Mouse (Mus musculus) splenic B cell, adult 2 months (primary cell): ENCODE measurements around the gene Znrf3.

Experiments
- DNase-seq: peaks from one replicate; pipeline ENCODE4 v3.0.0-alpha.2; 2011; ENCODE audit warnings: low read depth, low spot score
- H3K27me3 ChIP-seq: 2 replicates; pipeline ENCODE4 v1.6.1; 2012; ENCODE audit warnings: mild to moderate bottlenecking, low read length, moderate library complexity, mixed read lengths; ENCODE audit not compliant: control insufficient read depth, poor library complexity, insufficient read depth, severe bottlenecking
- H3K36me3 ChIP-seq: 2 replicates; pipeline ENCODE4 v1.6.1; 2012; ENCODE audit warnings: mild to moderate bottlenecking, low read length, moderate library complexity, mixed read lengths; ENCODE audit not compliant: control insufficient read depth, poor library complexity, insufficient read depth, severe bottlenecking

Znrf3 gene

DNA sequence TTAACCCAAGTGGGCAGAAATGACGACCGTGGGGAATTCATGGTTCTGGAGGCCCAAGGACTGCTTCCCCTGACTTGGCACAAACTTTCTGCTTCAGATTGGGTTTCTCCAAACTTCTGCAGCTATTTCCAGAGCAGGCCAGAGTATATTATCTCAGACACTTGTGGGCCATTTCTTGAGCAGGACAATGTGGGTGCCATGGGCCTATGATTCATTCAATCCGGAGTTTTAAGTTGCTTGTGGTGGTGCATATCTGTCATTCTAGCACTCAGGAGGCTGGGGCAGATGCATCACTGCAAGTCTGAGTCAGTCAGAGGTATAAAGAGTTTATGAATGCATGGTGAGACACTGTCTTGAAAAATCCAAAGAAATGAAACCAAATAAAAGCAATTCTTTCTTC lies 149.8 kb downstream of the Znrf3 start:
- H3K27me3 ChIP-seq, result no peaks in the 10 kb centered on the region
- no peak for DNase-seq
- no peaks in the 10 kb centered on the region for H3K36me3 ChIP-seq

DNA sequence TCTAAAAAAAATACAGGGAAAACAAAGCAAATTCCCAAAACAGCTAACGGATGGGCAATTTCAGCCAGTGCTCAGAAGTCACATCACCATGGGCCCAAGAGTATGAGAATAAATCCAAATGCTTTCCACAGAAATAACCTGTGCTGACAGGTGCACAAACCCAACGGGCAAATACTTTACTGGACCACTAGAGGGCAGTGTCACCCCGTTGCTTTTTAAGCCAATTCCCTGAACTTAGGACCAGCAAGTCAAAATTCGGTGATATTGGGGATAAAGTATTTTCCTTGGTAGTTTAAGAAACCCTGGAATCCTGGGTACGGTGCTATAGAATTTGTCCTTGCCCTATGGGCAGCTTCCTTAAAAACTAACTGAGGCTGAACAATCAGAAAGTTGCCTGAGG lies 154.0 kb downstream of the Znrf3 start:
- peak; percentile 82 for DNase-seq
- Histone ChIP-seq H3K27me3 (no peaks in the 10 kb centered on the region), H3K36me3 (no peaks in the 10 kb centered on the region)

DNA sequence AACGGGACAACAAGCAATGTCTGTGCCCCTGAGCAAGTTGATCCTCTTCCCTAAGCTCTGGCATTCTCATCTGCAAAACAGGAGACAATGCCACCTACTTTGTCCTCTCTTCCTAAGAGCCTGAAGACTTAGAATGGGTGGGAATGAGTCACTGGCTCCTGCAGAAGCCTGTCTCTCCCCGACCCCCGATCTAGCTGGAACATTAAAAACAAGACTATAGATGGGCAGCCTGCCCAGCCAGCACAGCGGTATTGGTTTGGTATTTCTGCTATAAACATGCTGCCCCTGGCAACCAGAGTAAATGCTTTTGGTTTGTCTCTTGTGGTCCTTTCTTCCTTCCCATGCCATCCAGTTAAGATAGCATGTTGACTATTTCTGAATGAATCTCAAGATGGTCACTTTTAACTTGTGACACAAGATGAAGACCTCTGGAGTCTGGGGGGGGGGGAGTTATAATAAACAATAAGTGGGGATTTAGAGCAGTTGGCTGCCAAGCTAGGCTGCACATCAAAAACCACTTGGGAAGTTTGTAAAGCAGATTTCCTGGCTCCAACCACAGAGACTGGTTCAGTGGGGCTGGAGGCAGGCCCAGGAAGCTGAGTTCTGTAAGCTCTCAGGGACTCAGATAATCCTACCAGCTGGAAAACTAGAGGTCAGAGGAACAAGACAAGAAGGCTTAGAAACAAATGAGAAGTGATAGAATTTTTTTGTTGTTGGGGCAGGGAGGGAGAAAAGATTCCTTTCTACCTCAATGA lies 154.6 kb downstream of the Znrf3 start:
- no peaks in the 10 kb centered on the region for H3K27me3 ChIP-seq
- no peak for DNase-seq
- H3K36me3 ChIP-seq, result no peaks in the 10 kb centered on the region

DNA sequence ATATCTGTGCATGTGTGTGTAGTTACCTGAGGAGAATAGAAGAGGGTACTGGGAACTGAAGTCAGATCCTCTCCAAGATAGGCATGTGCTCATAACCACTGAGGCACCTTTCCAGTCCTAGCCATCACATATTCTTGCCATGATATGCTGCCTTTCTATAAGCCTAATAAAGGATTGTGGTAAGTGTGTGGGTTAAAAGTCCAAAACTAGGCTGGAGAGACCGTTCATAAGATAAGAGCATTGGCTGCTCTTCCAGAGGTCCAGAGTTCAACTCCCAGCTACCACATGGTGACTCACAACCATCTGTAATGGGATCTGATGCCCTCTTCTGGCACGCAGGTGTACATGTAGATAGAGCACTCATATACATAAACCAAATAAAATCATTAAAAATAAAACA lies 160.7 kb downstream of the Znrf3 start:
- H3K36me3 ChIP-seq, result no peaks in the 10 kb centered on the region
- no peaks in the 10 kb centered on the region for H3K27me3 ChIP-seq
- no peak for DNase-seq

DNA sequence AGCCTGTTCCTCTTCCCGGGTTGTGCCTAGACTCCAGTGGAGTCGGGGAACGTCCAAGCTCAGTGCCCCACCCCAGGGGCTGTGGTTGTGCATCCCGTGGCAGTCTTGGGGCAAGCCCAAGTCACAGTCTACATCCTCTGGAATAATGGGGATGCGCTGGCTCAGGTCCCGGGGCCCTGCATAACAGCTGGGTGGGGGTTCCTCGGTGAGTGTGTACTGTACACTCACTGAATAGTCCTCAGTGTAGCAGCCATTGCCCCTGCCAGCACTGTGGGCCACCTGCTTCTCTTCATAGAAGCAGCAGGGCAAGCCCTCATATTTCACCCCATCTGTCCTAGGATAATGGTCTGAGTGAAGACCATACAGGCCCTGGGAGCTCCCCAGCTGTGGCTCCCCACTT lies 163.7 kb downstream of the Znrf3 start:
- no peak for DNase-seq
- H3K27me3 ChIP-seq, result no peaks in the 10 kb centered on the region
- H3K36me3 ChIP-seq, result no peaks in the 10 kb centered on the region

DNA sequence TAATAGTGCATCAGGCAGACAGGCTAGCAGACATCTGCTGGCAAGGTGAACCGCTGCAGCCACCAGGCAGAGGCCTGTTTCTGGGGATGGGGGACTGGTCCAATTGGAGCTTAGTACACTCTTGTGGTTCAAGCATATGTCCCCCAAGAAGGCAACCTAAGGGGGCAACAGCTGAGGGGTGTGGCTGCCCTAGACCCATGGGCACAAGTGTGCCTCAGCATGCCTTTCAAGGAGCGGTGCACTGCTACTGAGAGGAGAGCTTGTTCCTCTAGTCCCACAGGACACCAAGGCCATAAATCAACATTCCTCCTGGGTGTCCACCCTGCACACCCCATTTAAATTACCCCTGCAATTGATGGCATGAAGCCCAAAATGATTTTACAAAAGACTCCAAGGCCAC lies 166.2 kb downstream of the Znrf3 start:
- DNase-seq, result no peak
- no peaks in the 10 kb centered on the region for H3K27me3 ChIP-seq
- no peaks in the 10 kb centered on the region for H3K36me3 ChIP-seq

DNA sequence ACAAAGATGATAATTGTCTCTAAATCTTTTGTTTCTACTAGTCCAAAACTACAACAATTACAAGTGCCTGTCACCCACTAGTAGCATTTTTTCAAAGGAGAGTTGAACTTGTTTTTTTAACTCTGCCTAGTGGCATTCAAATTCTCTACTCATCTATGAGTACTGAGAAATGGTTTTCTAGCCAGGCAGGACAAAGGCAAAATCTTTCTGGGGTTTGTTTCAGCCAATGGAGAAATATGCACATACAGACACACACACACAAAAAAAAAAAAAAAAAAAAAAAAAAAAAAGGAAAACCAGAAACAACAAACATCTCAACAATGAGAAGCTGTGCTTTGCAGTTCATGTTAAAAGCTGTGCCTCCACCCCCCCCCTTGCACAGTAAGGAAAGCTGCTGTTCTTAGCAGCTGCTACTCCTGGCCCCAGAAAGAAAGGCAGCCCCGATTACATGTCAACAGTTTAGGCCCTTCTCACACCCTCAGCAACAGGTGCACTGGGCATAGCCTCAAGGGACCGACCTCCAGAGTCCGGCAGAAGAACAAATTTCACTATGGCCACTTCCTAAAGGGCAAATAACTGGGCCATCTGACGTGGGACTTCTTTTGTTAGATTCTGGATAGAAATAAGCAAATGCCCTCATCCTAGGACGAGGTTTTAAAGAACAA lies 167.2 kb downstream of the Znrf3 start:
- DNase-seq, result no peak
- Histone ChIP-seq H3K36me3 (no peaks in the 10 kb centered on the region), H3K27me3 (no peaks in the 10 kb centered on the region)

DNA sequence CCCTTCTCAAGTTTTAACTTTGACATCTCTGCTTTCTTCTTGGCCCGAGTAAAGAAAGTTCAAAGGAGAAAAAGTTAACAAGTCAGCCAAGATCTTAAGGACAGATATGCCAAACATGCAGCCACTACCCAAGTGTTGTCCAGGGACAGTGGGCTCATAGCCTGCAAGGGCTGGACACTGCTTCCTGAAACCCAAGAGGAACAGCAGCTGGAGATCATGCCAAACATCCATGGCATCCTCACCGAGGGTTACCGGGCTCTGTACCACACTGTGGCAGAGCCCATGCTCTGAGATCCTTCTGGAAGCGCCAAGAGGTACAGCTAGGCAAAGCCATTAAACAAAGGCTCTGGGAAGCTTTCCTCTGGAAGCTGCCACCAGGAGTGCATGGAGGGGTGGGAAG lies 169.4 kb downstream of the Znrf3 start:
- DNase-seq, result no peak
- H3K27me3 ChIP-seq, result no peaks in the 10 kb centered on the region
- H3K36me3 ChIP-seq, result no peaks in the 10 kb centered on the region

DNA sequence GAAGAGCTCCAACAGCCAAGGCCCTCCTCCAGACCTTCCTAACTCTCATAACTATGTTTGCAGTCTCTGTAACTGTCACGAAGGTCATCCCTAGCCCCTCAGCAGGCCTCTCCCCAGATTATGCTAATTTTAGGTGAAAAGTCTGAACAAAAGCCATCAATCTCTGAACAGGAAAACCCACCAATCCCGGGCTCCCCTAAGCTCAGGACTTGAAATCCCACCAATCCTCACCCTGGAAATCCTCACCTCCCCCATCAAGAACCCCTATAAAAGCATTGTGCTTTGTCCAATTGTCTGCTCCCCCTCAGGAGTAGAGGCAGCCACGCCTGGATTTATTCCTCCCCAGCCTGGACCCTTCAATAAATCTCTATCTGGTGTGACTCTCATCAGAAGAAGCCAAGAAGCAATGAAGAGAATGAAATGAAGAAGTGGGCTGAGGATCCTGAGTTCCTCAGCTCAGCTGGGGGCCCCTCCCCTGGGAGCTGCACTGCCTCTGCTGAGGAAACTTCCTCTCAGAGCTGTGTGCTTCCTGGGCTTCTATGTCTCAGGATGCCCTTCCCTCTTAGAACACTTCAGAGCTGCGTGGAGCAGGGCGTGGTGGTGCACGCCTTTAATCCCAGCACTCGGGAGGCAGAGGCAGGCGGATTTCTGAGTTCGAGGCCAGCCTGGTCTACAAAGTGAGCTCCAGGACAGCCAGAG lies 172.0 kb downstream of the Znrf3 start:
- no peaks in the 10 kb centered on the region for H3K36me3 ChIP-seq
- no peaks in the 10 kb centered on the region for H3K27me3 ChIP-seq
- DNase-seq, result peak; percentile 41

DNA sequence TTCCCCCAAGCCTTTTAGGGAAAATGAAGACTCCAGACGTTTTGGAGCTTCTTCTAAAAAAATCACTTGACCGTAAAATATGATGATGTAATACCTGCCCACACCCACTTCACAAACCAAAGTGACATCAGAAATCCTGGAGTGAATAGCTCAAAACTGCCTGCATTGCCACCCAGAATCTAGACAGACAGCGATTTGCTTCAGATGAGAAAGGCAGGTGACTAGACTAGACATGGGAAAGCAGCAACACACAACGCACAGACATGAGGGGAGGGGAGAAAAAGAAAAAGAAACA lies 172.6 kb downstream of the Znrf3 start:
- Histone ChIP-seq H3K27me3 (no peaks in the 10 kb centered on the region), H3K36me3 (no peaks in the 10 kb centered on the region)
- DNase-seq, result no peak

DNA sequence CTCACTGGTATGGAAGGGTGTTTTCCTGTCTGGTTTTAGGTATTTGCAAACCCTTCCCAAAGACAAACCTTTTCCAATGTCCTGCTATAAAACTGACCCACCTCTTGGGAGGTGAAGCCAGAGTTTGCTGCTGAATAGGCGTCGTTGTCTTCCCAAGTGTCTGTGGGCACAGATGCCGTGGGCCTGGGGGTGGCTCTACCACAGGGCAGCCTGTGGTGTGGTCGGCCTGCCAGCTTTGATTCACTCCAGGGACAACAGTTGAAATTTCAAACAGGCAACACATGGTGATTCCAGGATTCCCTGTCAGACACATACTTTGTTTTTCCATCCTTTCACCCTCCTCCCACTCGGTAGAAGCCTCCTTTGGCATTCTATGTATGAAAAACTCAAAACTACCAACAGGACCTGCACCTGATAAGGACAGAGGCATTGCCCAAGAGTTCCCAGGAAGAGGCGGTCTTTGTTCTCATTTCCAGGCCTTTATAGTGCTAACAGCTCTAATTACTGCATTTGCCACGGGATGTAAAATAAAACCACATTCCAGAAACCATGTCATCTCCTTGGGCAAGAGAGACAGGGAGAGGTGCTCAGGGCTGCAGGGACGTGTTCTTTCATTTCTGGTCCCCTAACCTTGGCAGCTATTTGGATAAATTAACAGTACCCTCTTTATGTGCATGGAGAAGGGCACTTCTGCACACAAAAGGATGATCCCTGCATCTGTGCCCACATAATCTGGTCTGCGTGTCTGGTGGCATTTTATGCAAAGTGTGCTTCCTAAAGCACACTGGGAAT lies 173.2 kb downstream of the Znrf3 start:
- DNase-seq, result no peak
- Histone ChIP-seq H3K27me3 (no peaks in the 10 kb centered on the region), H3K36me3 (no peaks in the 10 kb centered on the region)

DNA sequence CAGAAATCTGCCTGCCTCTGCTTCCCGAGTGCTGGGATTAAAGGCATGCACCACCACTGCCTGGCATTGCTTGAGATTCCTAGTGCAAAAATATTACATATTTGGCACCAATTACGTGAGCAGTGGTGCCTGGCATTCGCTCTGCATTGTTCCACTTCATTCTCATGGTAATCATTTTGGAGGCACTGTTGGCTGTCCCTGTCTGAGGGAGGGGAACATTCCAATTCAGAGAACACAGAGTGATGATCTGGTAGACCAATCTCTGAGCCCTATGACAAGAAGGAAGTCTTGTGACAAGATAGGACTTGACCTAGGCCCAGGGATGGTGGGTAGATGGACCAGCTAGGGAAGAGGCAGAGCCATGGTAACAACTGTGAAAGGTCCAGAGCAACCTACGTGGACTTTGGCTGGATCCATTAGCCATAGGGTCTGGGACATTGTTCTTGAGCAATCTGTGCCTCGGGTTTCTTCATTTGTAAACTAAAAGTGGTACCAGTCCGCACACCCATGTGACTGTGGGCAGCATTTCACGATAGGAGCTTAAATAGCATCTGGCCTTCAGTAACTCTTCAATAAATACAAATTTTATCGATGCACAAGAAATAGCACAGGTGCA lies 174.7 kb downstream of the Znrf3 start:
- no peak for DNase-seq
- Histone ChIP-seq H3K27me3 (no peaks in the 10 kb centered on the region), H3K36me3 (no peaks in the 10 kb centered on the region)

DNA sequence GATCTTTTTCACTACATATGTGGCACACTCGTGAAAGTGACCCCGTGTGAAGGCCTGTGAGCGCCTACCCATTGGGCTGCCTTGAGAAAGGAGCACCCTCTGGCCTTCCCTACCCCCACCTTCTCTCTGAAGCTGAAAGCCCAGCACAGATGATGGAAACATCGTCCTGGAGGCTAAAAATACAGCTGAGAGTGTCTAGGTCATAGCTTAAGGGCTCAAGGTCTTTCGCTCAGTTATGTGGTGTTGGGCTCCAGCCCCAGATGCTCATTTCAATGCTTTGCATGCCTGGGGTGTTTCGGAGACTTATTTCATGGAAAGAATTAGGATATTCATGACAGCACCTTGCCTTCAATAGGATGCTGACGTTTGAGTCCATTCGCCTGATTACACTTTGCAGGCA lies 178.9 kb downstream of the Znrf3 start:
- no peaks in the 10 kb centered on the region for H3K36me3 ChIP-seq
- no peaks in the 10 kb centered on the region for H3K27me3 ChIP-seq
- DNase-seq, result no peak

DNA sequence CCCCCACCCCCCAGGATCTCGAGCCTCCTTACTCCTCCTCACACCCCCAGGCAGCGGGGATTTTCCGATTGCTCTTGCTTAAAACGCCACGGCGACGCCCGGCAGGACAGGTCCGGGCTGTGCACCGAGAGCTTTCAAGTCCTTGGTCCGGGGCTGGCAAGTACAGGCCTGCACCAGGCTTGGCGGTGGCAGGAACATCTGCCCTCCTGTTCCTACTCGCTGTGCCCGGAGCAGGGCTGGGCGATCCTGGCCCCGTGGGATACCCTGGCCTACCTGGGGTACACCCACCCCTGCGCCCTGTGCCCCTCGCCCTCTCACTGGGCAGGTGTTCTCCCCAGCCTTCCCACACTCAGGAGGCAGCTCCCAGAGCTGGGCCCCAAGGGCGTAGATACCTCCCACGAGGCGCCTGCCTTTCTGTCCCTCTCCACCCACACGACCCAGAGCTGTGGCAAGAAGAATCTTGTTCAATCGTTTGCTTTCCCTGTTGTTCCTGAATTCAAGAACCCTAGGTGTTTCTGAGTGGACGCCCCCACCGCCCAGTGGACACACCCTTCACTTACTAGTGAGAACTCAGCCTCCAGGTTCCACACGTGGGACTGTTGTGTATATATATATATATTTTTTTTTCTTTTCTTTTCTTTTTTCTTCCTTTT lies 181.4 kb downstream of the Znrf3 start:
- Histone ChIP-seq H3K36me3 (no peaks in the 10 kb centered on the region), H3K27me3 (peaks cover 1% of the 10 kb centered on the region; the same call in 1 of the 2 replicates)
- DNase-seq, result no peak
